Mouse (Mus musculus): ENCODE data around the gene Ptprf. TPM values are rescaled to one million over a fixed set of nuclear protein-coding genes. Genes with fewer than 3 reads are reported as not detected.

Ptprf gene
- total RNA-seq, 2 experiments from 2014 or later: 15.9 to 21.0 TPM

GRCm38 (mm10) chr4:118257977-118258376, 33.2 kb downstream of the Ptprf start:
- no peak for DNase-seq

GRCm38 (mm10) chr4:118257416-118257815, 33.8 kb downstream of the Ptprf start:
- DNase-seq: no peak

- no peak for DNase-seq
These were observed 35.0 kb downstream of the Ptprf start for GRCm38 (mm10) chr4:118256217-118256616.

- no peak for DNase-seq
These were observed 36.3 kb downstream of the Ptprf start for GRCm38 (mm10) chr4:118254953-118255352.

GRCm38 (mm10) chr4:118247323-118247722, 43.9 kb downstream of the Ptprf start:
- no peak for DNase-seq

GRCm38 (mm10) chr4:118245847-118246246, 45.4 kb downstream of the Ptprf start:
- no peak for DNase-seq

GRCm38 (mm10) chr4:118243791-118244190, 47.4 kb downstream of the Ptprf start:
- DNase-seq: no peak

GRCm38 (mm10) chr4:118243298-118243697, 47.9 kb downstream of the Ptprf start:
- no peak for DNase-seq

GRCm38 (mm10) chr4:118239960-118240689, 51.1 kb downstream of the Ptprf start:
- DNase-seq: no peak

GRCm38 (mm10) chr4:118238666-118239065, 52.5 kb downstream of the Ptprf start:
- no peak for DNase-seq

GRCm38 (mm10) chr4:118236871-118237270, 54.3 kb downstream of the Ptprf start:
- DNase-seq: peak; percentile 39

- DNase-seq: no peak
These were observed 56.4 kb downstream of the Ptprf start for GRCm38 (mm10) chr4:118234711-118235388.

GRCm38 (mm10) chr4:118233886-118234285, 57.3 kb downstream of the Ptprf start:
- DNase-seq: no peak

GRCm38 (mm10) chr4:118231861-118232260, 59.3 kb downstream of the Ptprf start:
- no peak for DNase-seq

- no peak for DNase-seq
These were observed 62.0 kb downstream of the Ptprf start for GRCm38 (mm10) chr4:118229035-118229770.

- DNase-seq: no peak
These were observed 63.8 kb downstream of the Ptprf start for GRCm38 (mm10) chr4:118227398-118227797.

GRCm38 (mm10) chr4:118221261-118221660, 69.9 kb downstream of the Ptprf start:
- no peak for DNase-seq

- no peak for DNase-seq
These were observed 70.4 kb downstream of the Ptprf start for GRCm38 (mm10) chr4:118220756-118221155.

GRCm38 (mm10) chr4:118219487-118219886, 71.7 kb downstream of the Ptprf start:
- no peak for DNase-seq

- no peak for DNase-seq
These were observed 72.7 kb downstream of the Ptprf start for GRCm38 (mm10) chr4:118218521-118218920.

- peak; percentile 68 for DNase-seq
These were observed 74.2 kb downstream of the Ptprf start for GRCm38 (mm10) chr4:118216726-118217595.

GRCm38 (mm10) chr4:118214891-118215290, 76.3 kb downstream of the Ptprf start:
- DNase-seq: no peak
